ENCODE assay signal across 8 mouse cellular contexts in the genomic region with DNA sequence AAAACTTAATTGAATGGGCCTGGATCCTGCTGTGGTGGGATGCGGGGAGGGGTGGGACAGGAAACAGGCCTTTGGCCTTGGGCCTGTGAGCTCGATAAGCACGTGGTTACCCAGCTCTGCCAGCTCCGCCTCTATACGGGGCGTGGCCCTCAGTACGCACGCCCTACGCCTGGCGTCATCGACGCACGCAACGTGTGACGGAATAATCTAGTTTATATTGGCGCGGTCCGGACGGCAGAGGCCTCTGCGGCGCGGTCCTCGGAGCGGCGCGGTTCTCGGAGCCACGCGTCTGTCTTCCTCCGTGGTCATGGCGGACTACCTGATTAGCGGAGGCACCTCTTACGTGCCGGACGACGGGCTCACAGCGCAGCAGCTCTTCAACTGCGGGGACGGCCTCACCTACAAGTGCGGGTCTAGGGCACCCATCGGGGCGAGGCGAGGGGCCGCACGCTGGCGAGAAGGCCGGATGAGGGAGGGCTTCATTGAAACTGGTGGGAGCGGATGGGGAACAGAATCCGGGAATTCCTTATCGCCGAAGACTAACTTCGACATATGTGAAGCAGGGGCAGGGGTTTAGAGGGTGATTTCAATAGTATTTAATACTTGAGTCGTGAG. TPM values are rescaled to one million over a fixed set of nuclear protein-coding genes. Genes with fewer than 3 reads are reported as not detected.
DNase-seq lines count a peak whose midpoint lies in the region; ATAC-seq lines count a peak whose summit lies in the region.

Gene Impdh2, plus strand, starts transcription at position 60 of the 615 bp plus-strand sequence.

- peak; percentile 97 for DNase-seq in T-cell, adult 2 months (ENCODE audit: low spot score)
- DNase-seq in cerebellum, postnatal 36 days = peak; percentile 89 to 91
- peak; percentile 90 to 96 for DNase-seq in frontal cortex, postnatal 36 days (ENCODE audit: low spot score in 2 of 2)
- peak; percentile 92 for DNase-seq in left cerebral cortex, adult 11 months (ENCODE audit: low spot score)
- peak; percentile 96 to 98 for DNase-seq in lung, postnatal 4 days
- DNase-seq in retina, postnatal 7 days (ENCODE audit: low read depth, low spot score) = peak; percentile 93
- DNase-seq in urinary bladder, adult 2 months (ENCODE audit: low spot score) = peak; percentile 75

- H3K36me3 ChIP-seq in hindbrain, embryonic 15.5 days = peaks cover 63% of the 10 kb centered on the region

- H3K4me1 ChIP-seq in hindbrain, embryonic 15.5 days (replicated peaks) = peaks cover 17% of the 10 kb centered on the region

- H3K27me3 ChIP-seq in hindbrain, embryonic 15.5 days = no peaks in the 10 kb centered on the region

- no peaks in the 10 kb centered on the region for H3K9me3 ChIP-seq in hindbrain, embryonic 15.5 days

- peak within 1 kb of the TSS; percentile 75 for H3K27ac ChIP-seq in hindbrain, embryonic 15.5 days (replicated peaks)

- ATAC-seq in hindbrain, embryonic 15.5 days (ENCODE audit: low FRiP score, low read depth) = peak; percentile 98

- peak within 1 kb of the TSS; percentile 87 for H3K4me2 ChIP-seq in hindbrain, embryonic 15.5 days

- WGBS in hindbrain, embryonic 15.5 days = under 1% methylated on average over 53 of the region's 53 CpGs

- H3K4me3 ChIP-seq in hindbrain, embryonic 15.5 days = peak within 1 kb of the TSS; percentile 51

- H3K9ac ChIP-seq in hindbrain, embryonic 15.5 days = peak within 1 kb of the TSS; percentile 60

RNA-seq across cellular contexts. Expression of gene Impdh2, which starts in this region (rescaled TPM):
- 109 and 111 TPM in 2 replicates for polyA plus RNA-seq in hindbrain, embryonic 15.5 days (2015; fragmentation: Nextera tagmentation; extraction: Ambion mirVana)
- polyA plus RNA-seq in urinary bladder, adult 2 months (2012; rRNA removed) = 93.9 and 106 TPM in 2 replicates

Comparison
In these comparisons a context has a peak if more than half of its experiments do, and no peak if none do; other contexts are left out.
1. Peak in every context shown above with its lines: DNase-seq, ATAC-seq, H3K4me3 ChIP-seq and H3K27ac ChIP-seq.